Mouse (Mus musculus) CH12.LX (cell line): Measurements from ENCODE around the gene Spata1. TPM values are rescaled to one million over a fixed set of nuclear protein-coding genes. Genes with fewer than 3 reads are reported as not detected.

Source experiments
- DNase-seq: peaks from one replicate; pipeline ENCODE4 v3.0.0-alpha.2; 2013; ENCODE audit errors: extremely low read depth
- H3K27ac ChIP-seq: 2 replicates; pipeline ENCODE4 v1.5.1; 2012; ENCODE audit warnings: low read depth, mild to moderate bottlenecking, control low read depth, moderate library complexity; ENCODE audit not compliant: insufficient read depth
- H3K27me3 ChIP-seq: replicated peaks from 2 replicates; pipeline ENCODE3; 2012; ENCODE audit warnings: inconsistent platforms
- H3K36me3 ChIP-seq, 2 experiments: replicated peaks in 1 of 2; 2 replicates each; pipeline versions ENCODE3 to v1.6.1; 2012; ENCODE audit warnings: inconsistent platforms in 1 of 2, low read length in 1 of 2, mild to moderate bottlenecking in 1 of 2, mixed read lengths in 1 of 2, moderate library complexity in 1 of 2; ENCODE audit not compliant: control insufficient read depth in 1 of 2, insufficient read depth in 1 of 2
- H3K4me1 ChIP-seq, 2 experiments: 2 replicates each; pipeline ENCODE4 v1.6.1; 2012; ENCODE audit warnings: inconsistent platforms in 1 of 2, moderate library complexity in 1 of 2; ENCODE audit not compliant: insufficient read depth in 2 of 2, control insufficient read depth in 1 of 2
- H3K4me2 ChIP-seq: 2 replicates; pipeline ENCODE4 v1.6.1; 2012; ENCODE audit warnings: low read depth, mild to moderate bottlenecking, control low read depth; ENCODE audit not compliant: poor library complexity, insufficient read depth, severe bottlenecking
- H3K4me3 ChIP-seq, 3 experiments: fragments of 150-350 bp in 1 of 3; sonication (generic) in 1 of 3; replicated peaks in 1 of 3; 2 replicates each; pipeline versions ENCODE3 to v1.5.1; 2011 to 2012; ENCODE audit warnings: low read depth in 2 of 3, low read length in 2 of 3, mild to moderate bottlenecking in 2 of 3, moderate library complexity in 2 of 3, control low read depth in 1 of 3, improper control_type of control experiment in 1 of 3, inconsistent platforms in 1 of 3, mixed read lengths in 1 of 3; ENCODE audit not compliant: poor library complexity in 1 of 3
- H3K79me2 ChIP-seq: replicated peaks from 2 replicates; pipeline ENCODE4 v1.6.1; 2012; ENCODE audit warnings: mild to moderate bottlenecking, moderate library complexity; ENCODE audit not compliant: control insufficient read depth, poor library complexity, insufficient read depth, severe bottlenecking; ENCODE audit errors: extremely low read depth
- H3K9ac ChIP-seq: 2 replicates; pipeline ENCODE4 v1.6.1; 2012; ENCODE audit warnings: low read depth, mild to moderate bottlenecking, control low read depth, moderate library complexity; ENCODE audit not compliant: insufficient read depth
- H3K9me3 ChIP-seq: replicated peaks from 2 replicates; pipeline ENCODE3; 2012; ENCODE audit warnings: low read length, inconsistent platforms, mixed read lengths
- CHD1 ChIP-seq: IDR thresholded peaks from 2 replicates; pipeline ENCODE4 v1.6.1; 2012; ENCODE audit warnings: low read depth, low read length, improper control_type of control experiment, inconsistent platforms
- CHD2 ChIP-seq: IDR thresholded peaks from 2 replicates; pipeline ENCODE4 v1.6.1; 2011; ENCODE audit warnings: low read length, improper control_type of control experiment
- E2F4 ChIP-seq: IDR thresholded peaks from 2 replicates; pipeline ENCODE4 v1.6.1; 2011; ENCODE audit warnings: low read depth, low read length, improper control_type of control experiment; ENCODE audit not compliant: insufficient replicate concordance
- EP300 ChIP-seq: IDR thresholded peaks from 2 replicates; pipeline ENCODE4 v1.6.1; 2011; ENCODE audit warnings: low read length, improper control_type of control experiment
- ETS1 ChIP-seq: conservative IDR thresholded peaks from 2 replicates; pipeline ENCODE4 v1.6.1; 2012; ENCODE audit warnings: low read depth, mild to moderate bottlenecking, inconsistent platforms, low read length, improper control_type of control experiment, moderate library complexity
- HCFC1 ChIP-seq: IDR thresholded peaks from 2 replicates; pipeline ENCODE4 v1.6.1; 2012; ENCODE audit warnings: low read depth, mild to moderate bottlenecking, inconsistent platforms, low read length, improper control_type of control experiment
- MAFK ChIP-seq: IDR thresholded peaks from 2 replicates; pipeline ENCODE4 v1.6.1; 2011; ENCODE audit warnings: low read length, improper control_type of control experiment; ENCODE audit not compliant: insufficient replicate concordance
- MAZ ChIP-seq: IDR thresholded peaks from 2 replicates; pipeline ENCODE4 v1.6.1; 2012; ENCODE audit warnings: low read depth, mild to moderate bottlenecking, inconsistent platforms, low read length, improper control_type of control experiment, moderate library complexity
- MEF2A ChIP-seq: IDR thresholded peaks from 2 replicates; pipeline ENCODE4 v1.6.1; 2014; ENCODE audit warnings: low read depth, mild to moderate bottlenecking, inconsistent platforms, low read length, improper control_type of control experiment, borderline replicate concordance
- POLR2A ChIP-seq: IDR thresholded peaks from 2 replicates; pipeline ENCODE4 v1.6.1; 2011; ENCODE audit warnings: low read depth, mild to moderate bottlenecking, improper control_type of control experiment, low read length
- RAD21 ChIP-seq: IDR thresholded peaks from 2 replicates; pipeline ENCODE4 v1.6.1; 2011; ENCODE audit warnings: low read depth, mild to moderate bottlenecking, low read length, improper control_type of control experiment, moderate library complexity
- SIN3A ChIP-seq: IDR thresholded peaks from 2 replicates; pipeline ENCODE4 v1.6.1; 2012; ENCODE audit warnings: low read length, improper control_type of control experiment, inconsistent platforms
- SMC3 ChIP-seq: IDR thresholded peaks from 2 replicates; pipeline ENCODE4 v1.6.1; 2011; ENCODE audit warnings: low read depth, low read length, improper control_type of control experiment
- UBTF ChIP-seq: IDR thresholded peaks from 2 replicates; pipeline ENCODE4 v1.6.1; 2012; ENCODE audit warnings: low read depth, mild to moderate bottlenecking, inconsistent platforms, low read length, improper control_type of control experiment, moderate library complexity
- USF1 ChIP-seq: IDR thresholded peaks from 2 replicates; pipeline ENCODE4 v1.6.1; 2014; ENCODE audit warnings: low read depth, mild to moderate bottlenecking, inconsistent platforms, low read length, improper control_type of control experiment
- ZKSCAN1 ChIP-seq: IDR thresholded peaks from 2 replicates; pipeline ENCODE4 v1.6.1; 2012; ENCODE audit warnings: low read depth, inconsistent platforms, low read length, improper control_type of control experiment, borderline replicate concordance
- ZNF384 ChIP-seq: IDR thresholded peaks from 2 replicates; pipeline ENCODE4 v1.6.1; 2012; ENCODE audit warnings: low read depth, low read length, improper control_type of control experiment, inconsistent platforms
- dilution Hi-C: fragments of 300-500 bp; cut with MboI; formaldehyde crosslinking; loops from 2 replicates; pipeline ENCODE4 v1.14.3; 2020; ENCODE audit warnings: low sequenced_read_pairs; ENCODE audit not compliant: extremely low pct_unique_long_range_greater_than_20kb, extremely low pct_ligation_motif_present
- in situ Hi-C: fragments of 300-500 bp; cut with MboI; formaldehyde crosslinking; loops from 3 replicates; pipeline ENCODE4 v1.14.3; 2019; ENCODE audit warnings: low sequenced_read_pairs, low pct_ligation_motif_present, low pct_unique_long_range_greater_than_20kb, mixed read lengths
- polyA plus RNA-seq: library from polyadenylated mRNA; unstranded; fragments of >175 nt; gene quantifications from 2 replicates; pipeline ENCODE4 v1.2.1, GENCODE M21; 2012; ENCODE audit warnings: low read depth; ENCODE audit not compliant: insufficient read length
- total RNA-seq, 2 experiments: library from RNA; depleted of rRNA; stranded (reverse); fragments of 300-350 nt in 1 of 2; fragments of >200 nt in 1 of 2; gene quantifications; 2 replicates each; pipeline ENCODE4 v1.2.3; 2012 to 2014

Gene Spata1
- total and polyA plus RNA-seq, 3 experiments = 1.4 to 2.9 (median 2.0) TPM

DNA sequence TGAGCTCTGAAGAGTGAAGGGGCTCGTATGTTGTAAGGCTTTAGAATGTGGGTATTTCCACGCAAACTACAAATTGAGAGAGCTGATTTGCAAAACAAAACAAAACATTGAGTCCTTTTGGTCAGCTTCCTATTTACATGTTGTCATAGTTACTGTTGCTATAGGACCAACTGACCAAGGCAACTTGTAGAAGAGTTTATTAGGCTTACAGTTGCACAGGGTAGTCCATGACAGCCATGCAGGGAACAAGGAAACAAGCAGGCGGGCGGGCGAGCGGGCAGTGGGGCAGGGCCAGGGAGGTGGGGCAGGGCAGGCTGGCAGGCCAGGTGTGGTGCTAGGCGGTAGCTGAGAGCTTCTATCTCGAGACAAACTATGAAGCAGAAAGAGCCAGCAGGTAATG, 73.1 kb downstream of the Spata1 start:
- TF ChIP-seq CHD1 = no peak
- TF ChIP-seq MAFK = no peak
- TF ChIP-seq MEF2A = no peak
- TF ChIP-seq ZKSCAN1 = no peak
- no peak for TF ChIP-seq CHD2
- no peak for TF ChIP-seq MAZ
- TF ChIP-seq POLR2A = no peak
- TF ChIP-seq SIN3A = no peak
- TF ChIP-seq ETS1 = no peak
- TF ChIP-seq, all 38 proteins: peak for 0
- Histone ChIP-seq H3K4me1 (no peaks in the 10 kb centered on the region), H3K27me3 (no peaks in the 10 kb centered on the region), H3K27ac (no peak overlapping the region), H3K9ac (no peak overlapping the region), H3K9me3 (no peaks in the 10 kb centered on the region), H3K4me2 (no peak overlapping the region), H3K4me3 (no peak overlapping the region), H3K36me3 (peaks cover 38 to 83% of the 10 kb centered on the region in 2 experiments), H3K79me2 (no peaks in the 10 kb centered on the region)
- in situ Hi-C loops (no loop called here), dilution Hi-C loops (no loop called here)
- DNase-seq = no peak

DNA sequence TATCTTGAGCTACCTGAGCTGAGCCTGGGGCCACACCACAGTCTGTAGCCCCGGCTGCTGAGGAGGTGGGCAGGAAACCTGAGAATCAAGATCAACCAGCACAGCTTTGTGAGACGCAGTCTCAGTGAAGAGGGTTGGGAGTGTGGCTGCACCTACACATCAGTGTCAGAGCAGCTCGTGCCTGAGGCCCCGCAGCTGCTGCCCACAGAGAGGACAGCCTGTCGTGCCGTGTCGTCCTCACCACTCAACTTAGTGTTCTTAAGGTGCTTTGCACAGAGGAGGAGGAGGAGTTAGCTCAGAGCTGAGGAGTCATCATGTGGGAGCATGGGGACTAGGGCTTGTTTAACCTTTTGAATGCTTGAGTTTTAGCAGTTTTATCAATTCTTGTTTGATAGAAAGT, 73.7 kb downstream of the Spata1 start:
- Histone ChIP-seq H3K27ac (no peak overlapping the region), H3K9ac (no peak overlapping the region), H3K4me2 (no peak overlapping the region), H3K27me3 (no peaks in the 10 kb centered on the region)
- in situ Hi-C loops = no loop called here
- DNase-seq = no peak
- TF ChIP-seq HCFC1 = no peak
- TF ChIP-seq, all 38 proteins: peak for 0
- Histone ChIP-seq H3K4me3 (no peak overlapping the region), H3K4me1 (no peaks in the 10 kb centered on the region), H3K9me3 (no peaks in the 10 kb centered on the region), H3K79me2 (no peaks in the 10 kb centered on the region), H3K36me3 (peaks cover 35 to 82% of the 10 kb centered on the region in 2 experiments)
- dilution Hi-C loops = no loop called here

DNA sequence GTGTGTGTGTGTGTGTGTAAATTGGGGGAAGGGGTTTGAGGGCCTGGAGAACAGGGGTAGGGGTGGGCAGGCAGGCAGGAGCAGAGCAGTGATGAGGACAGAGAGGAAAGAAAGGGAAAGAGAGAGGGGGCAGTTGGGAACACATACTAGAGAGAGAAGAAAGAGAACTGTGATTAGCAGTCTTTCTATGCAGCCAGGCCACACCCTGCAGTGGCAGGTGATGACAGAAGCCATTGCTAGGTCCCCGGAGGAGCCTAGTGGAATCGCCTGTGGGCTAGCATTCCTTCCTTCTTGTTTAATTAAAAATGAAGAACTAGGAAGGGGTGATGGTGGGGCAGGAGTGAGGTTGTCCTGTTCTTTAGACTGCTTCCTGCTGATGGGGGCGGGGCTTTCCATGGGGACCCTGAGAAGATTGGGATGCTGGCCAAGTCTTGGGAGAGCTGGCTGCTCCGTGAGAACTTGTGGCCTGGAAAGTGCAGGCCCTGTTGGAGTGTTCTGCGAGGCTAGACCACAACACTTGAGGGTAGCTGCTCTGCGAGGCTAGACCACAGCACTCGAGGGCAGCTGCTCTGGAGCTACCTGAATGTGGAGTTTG, 75.2 kb downstream of the Spata1 start:
- TF ChIP-seq SIN3A = no peak
- no peak for TF ChIP-seq RAD21
- no peak for TF ChIP-seq MAFK
- TF ChIP-seq UBTF = no peak
- TF ChIP-seq EP300 = no peak
- no peak for TF ChIP-seq ZNF384
- no peak for TF ChIP-seq E2F4
- no peak for TF ChIP-seq SMC3
- TF ChIP-seq CHD2 = no peak
- no peak for TF ChIP-seq USF1
- no peak for TF ChIP-seq MEF2A
- peaks cover 33 to 82% of the 10 kb centered on the region in 2 experiments for H3K36me3 ChIP-seq
- dilution Hi-C loops (no loop called here), in situ Hi-C loops (no loop called here)
- H3K4me3 ChIP-seq = no peak overlapping the region
- no peaks in the 10 kb centered on the region for H3K79me2 ChIP-seq
- no peaks in the 10 kb centered on the region for H3K27me3 ChIP-seq
- DNase-seq = no peak
- H3K9ac ChIP-seq = no peak overlapping the region
- no peak overlapping the region for H3K4me2 ChIP-seq
- H3K27ac ChIP-seq = no peak overlapping the region
- H3K4me1 ChIP-seq = no peaks in the 10 kb centered on the region
- H3K9me3 ChIP-seq = no peaks in the 10 kb centered on the region
